Mouse (Mus musculus): Measurements from ENCODE around the gene Dnlz.
"Not testable (repeated sequence)": the region's sequence is repeated elsewhere in the genome, so short reads cannot be mapped to it uniquely, and the experiment has no call there.

Dnlz gene

GRCm38 (mm10) chr2:26351358-26352290, at the start of gene Dnlz:
TSS of gene Dnlz (minus strand) at chr2:26352110.
- peak; percentile 84 to 91 for DNase-seq (ENCODE audit: low spot score in 2 of 2)

DNA sequence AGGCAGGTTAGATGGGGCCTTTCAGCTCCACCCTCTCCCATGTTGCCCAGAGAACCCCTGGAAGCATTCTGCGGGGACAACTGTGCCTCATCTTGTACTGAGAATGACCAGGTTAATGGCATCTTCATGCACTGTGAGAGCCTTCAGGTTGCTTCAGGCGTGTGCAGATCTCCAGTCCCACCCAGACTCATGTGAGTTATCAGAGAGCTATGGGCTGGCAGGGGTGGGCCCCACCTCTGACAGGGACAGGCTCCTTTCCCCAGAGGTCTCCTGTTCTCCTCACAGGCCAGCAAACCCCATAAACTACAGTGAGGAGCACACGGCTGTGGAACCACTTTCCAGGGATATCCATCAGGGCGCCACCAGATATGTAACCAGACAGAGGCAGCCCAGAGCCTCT, 49.1 kb upstream of the Dnlz start:
- DNase-seq (ENCODE audit: low spot score in 2 of 2): no peak

DNA sequence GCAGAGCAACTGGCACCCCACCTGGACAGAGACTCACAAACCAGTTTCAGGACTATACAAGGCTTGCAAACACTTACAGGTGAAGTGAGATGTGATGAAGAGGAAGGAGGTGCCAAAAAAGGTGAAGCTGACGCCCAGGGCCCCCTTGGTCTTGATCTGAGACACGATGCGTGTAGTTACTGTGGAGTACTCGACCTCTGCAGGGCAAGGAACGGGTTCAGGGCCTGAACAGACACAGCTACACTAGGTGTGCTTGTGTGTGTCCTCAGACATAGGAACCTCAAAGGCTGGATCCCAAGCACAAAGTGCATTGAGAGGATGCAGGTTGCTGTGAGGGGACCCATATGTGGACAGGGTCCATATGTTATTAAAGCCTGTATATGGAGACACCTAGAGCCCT, 48.4 kb upstream of the Dnlz start:
- no peak for DNase-seq (ENCODE audit: low spot score in 2 of 2)

DNA sequence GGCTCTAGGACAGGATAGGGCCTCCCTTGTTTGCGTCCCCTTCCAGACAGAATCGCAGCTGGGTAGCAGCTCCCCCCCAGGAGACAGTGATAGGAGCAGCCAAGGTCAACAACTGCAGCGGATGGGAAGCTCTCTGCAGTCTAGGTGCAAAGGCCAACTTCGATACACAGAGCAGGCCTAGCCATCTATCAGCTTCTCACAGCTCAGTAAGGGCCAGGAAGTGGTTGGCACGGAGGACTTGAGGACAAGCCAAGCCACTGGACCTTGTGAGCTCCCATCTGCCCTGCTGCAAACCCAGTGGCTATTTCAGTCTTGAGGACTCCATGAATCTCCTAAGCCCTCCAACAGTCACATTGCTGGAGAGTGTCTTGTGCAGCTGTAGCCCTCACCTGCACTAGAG, 47.7 kb upstream of the Dnlz start:
- DNase-seq (ENCODE audit: low spot score in 2 of 2): no peak

DNA sequence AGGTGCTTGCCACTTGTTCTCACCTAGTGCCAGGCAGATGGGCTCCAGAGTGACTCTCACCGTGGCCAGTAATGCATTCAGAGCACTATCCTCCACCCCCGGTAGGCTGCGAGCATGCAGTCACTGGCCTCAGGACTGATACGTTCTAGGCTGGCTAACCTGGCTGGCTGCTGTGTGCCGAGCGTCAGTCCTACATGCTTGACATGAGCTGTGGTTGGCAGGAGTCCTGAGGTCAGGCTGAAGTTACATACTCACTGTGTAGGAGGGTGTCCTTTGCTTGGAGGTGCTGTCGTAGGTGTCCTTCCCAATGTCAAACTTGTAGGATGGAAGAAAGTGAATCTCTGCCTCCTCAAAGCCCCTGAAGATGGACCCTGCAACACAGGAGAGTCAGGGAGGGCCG, 47.1 kb upstream of the Dnlz start:
- DNase-seq (ENCODE audit: low spot score in 2 of 2): no peak

GRCm38 (mm10) chr2:26391617-26392016, 39.7 kb upstream of the Dnlz start:
- no peak for DNase-seq (ENCODE audit: low spot score in 2 of 2)

- no peak for DNase-seq (ENCODE audit: low spot score in 2 of 2)
Measured at GRCm38 (mm10) chr2:26390954-26391353, 39.0 kb upstream of the Dnlz start.

DNA sequence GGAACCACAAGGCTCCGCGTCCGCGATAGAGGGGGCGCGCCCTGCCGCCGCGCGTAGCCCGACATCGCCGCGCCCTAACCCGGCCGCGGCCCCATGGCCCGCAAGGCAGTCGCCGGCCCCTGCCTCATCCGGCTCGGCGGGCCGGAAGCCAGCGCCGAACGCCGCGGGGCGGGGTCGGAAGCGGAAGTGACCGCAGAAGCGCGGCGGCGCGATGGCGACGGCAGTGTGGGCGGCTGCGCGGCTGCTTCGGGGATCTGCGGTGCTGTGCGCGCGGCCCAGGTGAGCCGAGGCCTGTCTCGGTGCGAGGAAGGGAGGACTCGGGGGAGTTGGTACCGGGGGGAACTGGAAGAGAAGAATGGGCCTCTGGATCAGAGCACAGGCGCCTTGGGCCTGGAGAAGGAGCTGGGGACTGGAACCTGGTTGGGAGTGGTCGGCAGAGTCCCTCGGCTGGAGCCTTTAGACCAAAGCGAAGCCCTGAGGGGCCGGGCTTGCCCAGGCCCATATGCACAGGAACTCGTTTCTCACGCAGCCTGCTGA, 37.3 kb upstream of the Dnlz start, which contains the start of the genes Entr1 and Pmpca:
Gene Entr1, minus strand, starts transcription at position 163 of the 537 bp plus-strand sequence.
Gene Pmpca, plus strand, starts transcription at position 186 of the 537 bp plus-strand sequence.
- DNase-seq (ENCODE audit: low spot score in 2 of 2): peak; percentile 76 to 81

- no peak for DNase-seq (ENCODE audit: low spot score in 2 of 2)
Measured at GRCm38 (mm10) chr2:26388682-26389153, 36.8 kb upstream of the Dnlz start.

GRCm38 (mm10) chr2:26387713-26388112, 35.8 kb upstream of the Dnlz start:
- no peak for DNase-seq (ENCODE audit: low spot score in 2 of 2)

- not testable (repeated sequence) for DNase-seq (ENCODE audit: low spot score in 2 of 2)
Measured at GRCm38 (mm10) chr2:26380871-26381270, 29.0 kb upstream of the Dnlz start.

DNA sequence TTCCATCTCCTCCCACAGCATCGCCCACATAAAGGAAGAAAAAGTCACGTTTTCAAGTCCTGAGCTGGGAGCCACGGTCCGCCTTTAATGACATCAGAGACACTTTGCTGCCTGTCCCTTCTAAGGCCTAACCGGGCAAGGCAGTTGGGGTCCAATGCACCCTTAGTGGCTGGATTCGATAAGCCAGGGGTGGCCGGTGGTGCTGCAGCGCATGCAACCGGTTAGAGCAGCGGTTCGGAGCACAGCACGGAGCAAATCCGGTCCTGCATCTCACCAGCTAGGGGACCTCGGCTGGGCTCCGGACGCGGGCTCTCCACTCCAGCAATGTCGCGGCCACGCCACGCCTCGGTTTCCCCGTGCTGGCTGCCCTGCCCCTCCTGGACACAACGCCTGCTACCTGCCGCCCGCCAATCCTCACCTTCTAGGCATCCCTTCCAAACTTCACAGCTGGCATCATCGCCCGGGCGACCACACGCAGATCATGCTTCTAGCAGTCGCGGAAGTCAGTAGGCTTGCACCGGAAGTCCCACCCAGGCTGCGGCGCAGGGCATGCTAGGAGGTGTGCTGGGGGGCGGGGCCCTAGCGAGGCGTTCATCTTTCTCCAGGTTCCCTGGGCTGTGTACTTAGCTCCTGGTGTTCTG, 28.3 kb upstream of the Dnlz start, which contains the start of gene Snapc4:
Gene Snapc4, minus strand, starts transcription at position 523 of the 641 bp plus-strand sequence.
- peak; percentile 78 to 86 for DNase-seq (ENCODE audit: low spot score in 2 of 2)

DNA sequence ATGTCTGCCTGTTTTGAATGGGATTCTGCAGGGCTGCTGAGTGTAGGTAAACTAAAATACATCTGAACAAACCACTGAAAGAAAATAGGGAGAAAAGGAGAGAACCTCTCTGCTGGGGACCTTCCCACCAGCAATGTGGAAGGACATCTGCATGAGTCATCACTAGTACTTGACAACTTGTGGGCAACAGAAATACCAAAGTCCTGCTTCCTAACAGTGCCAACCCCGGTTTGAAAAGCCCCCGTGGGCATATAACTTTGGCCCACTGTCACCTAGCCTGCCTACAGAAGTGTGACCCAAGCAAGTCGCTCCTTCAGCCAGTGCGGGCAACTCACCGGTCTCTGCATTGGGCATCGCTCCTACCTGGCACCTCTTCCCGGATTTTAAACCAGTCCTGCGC, 20.5 kb upstream of the Dnlz start:
- no peak for DNase-seq (ENCODE audit: low spot score in 2 of 2)

GRCm38 (mm10) chr2:26368572-26368971, 16.7 kb upstream of the Dnlz start:
- no peak for DNase-seq (ENCODE audit: low spot score in 2 of 2)

- DNase-seq (ENCODE audit: low spot score in 2 of 2): no peak
Measured at GRCm38 (mm10) chr2:26367911-26368310, 16.0 kb upstream of the Dnlz start.

DNA sequence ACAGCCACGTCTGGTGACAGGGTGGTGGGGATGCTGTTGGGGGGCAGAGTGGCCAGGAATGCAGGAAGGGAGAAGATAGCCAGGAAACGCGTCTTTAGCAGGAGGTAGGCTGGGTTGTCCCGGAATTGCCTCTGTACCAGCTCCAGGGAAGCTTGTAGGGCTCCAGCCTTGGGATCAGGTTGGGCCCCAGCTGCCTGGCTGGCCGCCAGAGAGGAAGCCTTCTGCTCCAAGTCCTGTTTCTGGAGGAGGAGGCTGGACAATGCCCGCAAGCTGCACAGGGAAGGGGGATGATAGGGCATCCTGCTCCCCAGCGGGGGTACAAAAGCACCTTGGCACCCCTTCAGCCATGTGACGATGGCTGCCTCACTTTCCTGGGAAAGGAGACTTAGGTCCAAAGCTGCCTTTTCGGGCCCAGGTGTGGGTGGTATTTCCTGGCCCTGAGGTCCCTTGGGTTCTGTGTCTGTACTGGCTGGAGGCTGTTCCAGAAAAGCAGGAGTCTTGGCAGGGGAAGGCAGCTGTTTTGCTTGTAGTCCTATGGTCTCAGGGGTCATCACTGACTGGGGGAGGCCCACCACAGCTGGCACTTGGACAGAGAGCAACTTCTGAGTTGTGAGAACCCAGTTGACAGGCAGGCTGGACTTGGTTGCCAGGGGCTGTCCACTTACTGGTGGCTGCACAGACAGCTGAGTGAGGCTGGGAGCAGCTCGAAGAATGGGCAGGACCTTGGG, 13.0 kb upstream of the Dnlz start:
- DNase-seq (ENCODE audit: low spot score in 2 of 2): no peak

DNA sequence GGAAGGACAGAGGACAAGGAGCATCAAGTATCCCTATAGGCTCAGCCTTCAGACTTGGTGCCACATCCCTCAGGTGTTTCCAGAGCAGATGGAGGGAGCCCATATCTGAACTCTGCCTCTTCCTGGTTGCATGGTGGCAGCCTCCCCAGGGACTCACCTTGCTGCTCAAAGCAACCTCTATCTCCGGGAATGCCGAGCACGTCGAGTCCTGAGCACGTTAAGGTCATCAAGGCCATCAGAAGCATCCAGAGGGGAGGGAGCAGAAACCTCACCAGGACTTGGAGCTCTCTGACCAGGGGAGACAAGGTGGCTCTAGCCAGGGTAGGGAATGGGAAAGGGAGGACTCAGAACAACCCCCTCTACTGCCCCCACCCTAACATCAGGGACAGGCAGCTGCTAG, 11.6 kb upstream of the Dnlz start:
- no peak for DNase-seq (ENCODE audit: low spot score in 2 of 2)

DNA sequence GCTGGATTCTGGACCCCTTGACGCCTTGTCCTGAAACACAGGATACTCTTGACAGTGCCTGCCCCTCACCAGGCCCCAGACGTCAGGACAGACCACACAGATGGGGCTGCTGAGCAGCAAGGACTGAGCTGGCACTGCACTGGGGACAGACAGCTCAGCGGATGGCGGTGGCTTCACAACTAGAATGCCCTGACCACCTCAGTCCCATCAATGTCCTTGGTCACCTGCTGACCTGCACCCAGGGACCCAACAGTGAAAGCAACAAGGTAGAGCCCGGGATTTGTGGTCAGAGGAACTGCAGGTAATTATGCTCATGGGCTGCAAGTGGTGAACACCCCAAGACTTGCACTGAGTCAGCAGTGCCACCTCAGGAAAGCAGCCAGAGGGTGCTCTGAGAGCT, 11.1 kb upstream of the Dnlz start:
- no peak for DNase-seq (ENCODE audit: low spot score in 2 of 2)

DNA sequence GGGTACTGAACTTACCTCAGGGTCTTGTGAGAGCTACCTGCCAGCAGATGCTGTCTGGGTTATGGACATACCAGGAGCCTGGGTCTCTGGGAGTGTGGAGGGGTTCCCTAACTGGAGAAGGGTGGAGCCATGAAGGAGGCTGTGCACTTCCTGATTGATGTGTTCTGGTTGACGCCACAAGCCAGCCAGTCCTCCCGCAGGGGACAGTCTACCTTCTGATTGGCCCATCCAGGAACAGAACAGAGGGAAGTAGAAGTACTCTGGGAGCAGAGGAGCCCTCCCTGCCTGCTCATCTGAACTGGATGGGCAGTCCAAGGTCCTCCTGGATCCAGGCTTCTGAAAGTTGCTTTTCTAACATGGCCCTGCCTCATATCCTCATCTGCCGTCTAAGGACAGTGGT, 8.9 kb upstream of the Dnlz start, which contains the start of gene Card9:
Gene Card9, minus strand, starts transcription at position 147 of the 400 bp plus-strand sequence.
- DNase-seq (ENCODE audit: low spot score in 2 of 2): no peak

- DNase-seq (ENCODE audit: low spot score in 2 of 2): no peak
Measured at GRCm38 (mm10) chr2:26359983-26360382, 8.1 kb upstream of the Dnlz start.

- no peak for DNase-seq (ENCODE audit: low spot score in 2 of 2)
Measured at GRCm38 (mm10) chr2:26358667-26359320, 6.9 kb upstream of the Dnlz start.
